Mouse (Mus musculus): ENCODE data around the gene Slc25a22.
A peak's percentile ranks its signal among the peaks of the same experiment; 100 is the strongest.

The Slc25a22 gene

DNA sequence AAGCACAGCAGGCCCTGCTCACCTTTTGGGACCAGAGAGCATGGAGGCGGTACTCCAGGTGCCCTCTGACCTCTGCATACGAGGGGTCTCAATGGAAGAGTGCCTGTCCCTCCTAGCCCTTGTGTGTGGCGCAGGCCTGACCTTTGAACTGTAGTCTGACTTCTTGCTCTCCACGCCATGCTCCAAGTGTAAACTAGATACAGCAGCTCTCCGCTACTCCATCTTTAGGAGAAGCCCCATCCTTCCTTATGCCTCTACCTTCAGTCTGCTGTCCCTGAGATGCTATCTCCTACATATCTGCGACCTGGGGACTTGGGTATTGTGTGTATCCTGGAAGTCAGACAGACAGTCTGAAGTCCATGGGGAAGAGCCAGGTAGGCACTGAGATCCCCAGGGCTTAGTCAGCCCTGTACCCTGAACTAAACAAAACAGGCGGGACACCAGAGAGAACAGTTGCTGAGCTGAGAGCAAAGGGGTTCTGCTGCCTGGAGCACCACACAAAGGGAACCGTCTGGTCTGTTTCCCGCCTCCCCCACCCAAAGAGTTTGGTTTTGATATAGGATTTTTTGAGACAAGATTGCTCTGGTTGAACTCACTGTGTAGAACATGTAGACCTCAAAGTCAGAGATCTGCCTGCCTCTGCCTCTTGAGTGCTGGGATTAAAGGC, 1.7 kb downstream of the Slc25a22 start:
- TF ChIP-seq GATA4 (IDR thresholded peaks at IDR 0.05; ENCODE audit: insufficient replicate concordance, low read length) = no peak

DNA sequence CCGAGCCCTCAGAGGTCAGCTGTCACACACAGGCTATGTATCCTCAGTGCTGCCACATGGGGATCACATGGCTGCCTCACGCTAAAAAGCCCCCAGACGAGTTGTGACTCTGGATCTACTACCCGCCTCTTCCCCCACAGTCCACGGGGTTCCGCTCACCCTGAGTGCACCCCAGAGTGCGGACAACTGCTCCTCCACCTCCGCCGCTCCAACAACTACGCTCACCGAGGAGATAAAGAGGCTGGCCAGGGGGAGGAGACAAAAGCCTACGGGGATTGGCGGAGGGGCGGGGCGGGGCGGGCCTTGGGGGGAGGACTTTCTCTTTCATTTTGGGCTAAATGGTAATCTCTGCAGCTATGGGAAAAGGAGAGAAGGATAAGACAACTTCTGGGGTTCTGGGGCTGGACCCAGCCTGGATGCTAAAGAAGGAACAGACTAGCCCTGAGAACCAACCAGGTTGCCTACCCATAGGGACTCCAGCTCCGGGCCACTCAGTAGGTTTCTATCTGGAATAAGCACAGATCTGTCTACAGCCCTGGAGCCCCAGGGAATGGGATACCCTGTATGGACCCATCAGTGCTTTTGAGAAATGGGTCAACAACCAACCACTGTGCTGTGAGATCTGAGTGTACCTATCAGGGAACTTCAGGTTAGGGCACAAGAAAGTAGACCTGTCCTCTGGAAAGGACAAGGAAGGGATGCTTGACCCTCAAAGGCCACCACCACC, 2.4 kb downstream of the Slc25a22 start:
- TF ChIP-seq GATA4 (IDR thresholded peaks at IDR 0.05; ENCODE audit: insufficient replicate concordance, low read length) = peak; percentile 37; the same call in 1 of the 2 replicates

DNA sequence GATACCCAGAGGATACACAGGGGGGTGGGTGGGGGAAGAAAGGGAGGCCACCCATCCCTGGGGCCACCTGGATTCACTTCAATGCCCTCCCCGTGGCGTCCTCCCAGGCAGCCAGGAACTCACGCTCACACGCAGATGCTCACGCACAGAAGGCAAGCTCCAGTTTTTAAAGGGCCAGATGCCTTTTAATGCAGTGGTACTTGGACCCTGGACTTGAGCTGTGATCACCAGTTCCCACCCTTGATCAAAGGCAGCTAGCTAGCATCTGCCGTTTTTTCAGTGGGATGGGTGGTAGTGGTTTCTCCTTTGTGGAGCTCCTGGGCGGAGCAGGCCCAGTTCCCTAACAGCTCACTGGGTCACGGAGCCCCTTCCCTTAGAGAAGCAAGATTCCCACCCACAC, 3.2 kb downstream of the Slc25a22 start:
- no peak for TF ChIP-seq GATA4 (IDR thresholded peaks at IDR 0.05; ENCODE audit: insufficient replicate concordance, low read length)

DNA sequence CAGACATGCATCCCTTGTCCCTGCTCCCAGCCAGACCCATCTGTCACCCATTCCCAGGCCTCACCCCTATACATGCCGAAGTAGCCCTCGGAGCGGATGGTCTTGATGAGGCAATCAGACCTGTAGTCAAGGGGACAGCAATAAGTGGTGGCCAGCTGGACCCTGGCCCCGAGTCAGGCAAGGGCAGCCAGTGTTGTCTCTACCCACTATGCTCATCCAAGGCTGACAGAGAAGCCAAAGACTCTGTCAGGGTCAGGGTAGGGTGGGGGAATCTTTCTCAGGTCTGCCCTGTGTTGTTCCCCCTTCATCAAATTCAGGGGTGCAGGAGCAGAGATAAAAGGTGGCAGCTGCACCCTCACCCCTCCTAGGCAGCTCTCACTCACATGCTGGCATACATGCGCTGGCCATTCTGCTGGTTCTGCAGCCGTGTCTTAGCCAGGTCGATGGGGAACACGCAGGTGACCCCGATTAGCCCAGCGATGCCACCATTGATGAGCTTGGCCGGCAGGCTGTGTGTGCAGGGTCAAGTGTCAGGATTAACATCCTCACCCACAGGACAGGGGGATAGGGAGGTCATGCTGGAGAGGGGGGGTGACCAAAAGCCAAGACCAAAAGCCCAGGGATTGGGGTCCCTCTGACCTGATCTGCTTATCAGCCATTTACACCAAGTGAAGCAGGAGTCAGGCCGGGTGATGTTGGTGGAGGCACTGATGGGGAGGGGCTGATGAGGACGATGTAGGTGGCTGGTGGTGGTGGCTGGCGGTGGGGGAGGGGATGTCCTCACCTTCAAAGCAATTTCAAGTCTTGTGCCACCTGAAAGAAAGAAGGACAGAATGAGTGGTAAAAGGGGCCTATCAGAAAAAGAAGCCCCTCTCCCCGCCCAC, 3.9 kb downstream of the Slc25a22 start:
- no peak for TF ChIP-seq GATA4 (IDR thresholded peaks at IDR 0.05; ENCODE audit: insufficient replicate concordance, low read length)

DNA sequence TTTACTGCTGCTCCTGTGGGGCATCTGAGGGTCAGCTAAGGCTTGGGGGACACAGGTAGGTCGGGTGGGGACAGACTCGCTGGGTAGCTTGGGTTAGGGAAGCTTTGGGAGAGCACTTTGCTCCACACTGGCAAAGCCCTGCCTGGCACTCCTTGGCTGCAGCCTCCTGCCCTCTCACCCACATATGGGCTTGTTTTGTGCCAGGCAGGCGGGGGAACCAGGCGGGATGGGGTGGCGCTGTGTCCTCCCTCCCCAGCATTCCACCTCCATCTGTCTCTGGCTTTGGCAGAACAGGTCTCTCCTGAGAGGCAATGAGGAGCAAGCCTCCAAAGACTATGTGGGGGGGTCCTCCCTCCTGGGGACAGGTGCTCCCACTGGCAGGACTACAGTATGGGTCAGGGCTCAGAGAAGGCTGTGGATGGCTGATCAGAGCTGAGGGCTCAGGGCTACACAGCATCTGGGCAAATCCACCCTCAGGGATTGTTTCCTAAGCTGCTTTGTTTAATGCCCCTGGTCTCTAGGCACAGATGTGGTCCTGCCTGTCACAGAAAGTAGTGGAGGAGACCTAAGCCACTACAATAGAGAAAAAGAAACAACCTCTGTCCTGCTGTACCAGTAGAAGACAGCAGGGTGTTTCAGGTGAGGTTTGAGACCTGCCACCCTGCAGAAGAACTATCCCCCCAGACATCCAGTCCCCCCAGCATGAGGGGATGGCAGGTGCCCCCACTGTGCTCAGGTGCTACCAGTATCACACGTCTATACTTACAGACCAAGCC, 4.8 kb downstream of the Slc25a22 start:
- TF ChIP-seq GATA4 (IDR thresholded peaks at IDR 0.05; ENCODE audit: insufficient replicate concordance, low read length) = no peak

DNA sequence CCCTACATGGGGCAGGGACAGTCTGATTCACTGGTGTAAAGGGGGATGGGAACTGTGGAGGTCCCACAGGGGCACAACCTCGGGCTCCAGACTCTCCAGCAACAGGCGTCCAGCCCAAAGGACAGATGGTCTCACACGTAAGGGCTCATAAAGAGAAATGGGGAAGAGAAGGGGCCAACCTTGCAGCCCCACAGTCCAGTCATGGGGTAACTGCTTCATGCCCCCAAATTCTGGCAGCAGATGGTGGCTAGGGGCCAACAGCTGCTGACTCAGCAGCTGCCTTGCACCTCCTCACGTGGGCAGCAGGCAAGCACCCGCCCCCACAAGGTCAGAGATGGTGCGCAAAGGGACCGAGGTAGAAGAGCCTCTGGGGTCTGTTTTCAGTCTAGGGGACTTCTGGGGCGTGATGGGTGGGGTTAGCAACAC, 5.5 kb downstream of the Slc25a22 start:
- no peak for TF ChIP-seq GATA4 (IDR thresholded peaks at IDR 0.05; ENCODE audit: insufficient replicate concordance, low read length)

DNA sequence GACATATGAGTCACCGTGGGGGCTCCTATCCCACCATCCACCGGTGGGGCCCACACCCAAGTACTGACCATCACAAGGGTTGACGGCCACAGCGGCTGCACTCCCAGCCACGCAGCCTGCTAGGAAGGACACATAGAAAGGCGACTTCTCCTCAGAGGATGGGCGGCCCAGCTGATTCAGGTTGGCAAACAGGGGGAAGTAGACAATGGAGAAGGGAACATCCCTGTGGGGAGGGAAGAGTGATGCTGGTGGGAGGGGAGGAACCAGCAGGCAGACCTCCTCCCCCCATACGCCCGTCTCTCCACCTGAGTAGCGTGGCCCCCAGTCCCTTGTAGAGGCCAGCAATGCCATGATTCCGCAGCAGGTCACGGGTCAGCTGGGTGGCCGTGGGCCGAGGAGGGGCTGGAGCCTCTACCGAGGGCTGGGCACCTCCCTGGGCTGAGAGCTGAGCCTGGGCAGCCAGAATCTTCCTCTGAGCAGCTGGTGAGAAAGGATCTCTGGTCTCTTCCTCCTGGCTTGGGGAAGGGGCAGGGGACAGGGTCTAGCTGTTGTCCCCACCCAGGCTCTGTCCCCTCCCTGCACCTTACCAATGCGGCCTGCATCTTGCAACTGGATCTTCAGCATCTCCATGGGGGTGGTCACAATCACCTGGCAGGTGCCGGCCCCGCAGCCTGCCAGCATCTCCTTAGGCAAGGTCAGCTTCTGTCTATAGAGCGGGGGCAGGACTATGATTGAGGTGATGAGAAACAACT, 6.1 kb downstream of the Slc25a22 start:
- TF ChIP-seq GATA4 (IDR thresholded peaks at IDR 0.05; ENCODE audit: insufficient replicate concordance, low read length) = no peak

DNA sequence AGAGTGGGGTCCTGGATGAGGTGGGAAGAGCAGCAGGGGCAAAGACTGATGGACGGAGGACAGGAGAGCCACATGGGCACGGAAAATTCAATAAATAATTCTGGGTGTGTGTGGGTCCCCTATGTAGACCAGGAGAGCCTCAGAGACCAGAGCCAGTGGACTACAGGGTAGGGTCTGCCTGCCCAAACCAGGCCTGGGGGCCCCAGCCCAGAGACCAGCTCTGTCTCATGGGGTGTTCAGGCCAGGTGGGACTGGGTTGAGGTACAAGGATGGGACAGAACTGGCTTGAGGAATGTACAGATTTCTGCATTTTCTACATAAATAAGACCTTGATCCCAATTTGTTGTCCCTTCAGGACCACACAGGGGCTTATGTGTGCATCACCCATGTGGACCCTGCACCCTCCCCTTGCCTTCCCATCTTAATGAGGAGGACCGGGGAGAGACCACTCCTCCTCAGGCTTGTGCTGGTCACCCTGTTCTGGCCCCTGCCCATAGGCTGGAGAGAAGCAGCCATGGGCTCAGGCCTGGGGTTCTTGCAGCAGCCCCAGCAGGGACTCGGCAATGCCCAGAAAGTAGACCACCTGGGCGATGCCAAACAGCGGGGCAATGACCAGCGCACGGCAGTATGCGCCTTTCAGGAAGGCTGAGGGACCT, 7.0 kb downstream of the Slc25a22 start:
- no peak for TF ChIP-seq GATA4 (IDR thresholded peaks at IDR 0.05; ENCODE audit: insufficient replicate concordance, low read length)

DNA sequence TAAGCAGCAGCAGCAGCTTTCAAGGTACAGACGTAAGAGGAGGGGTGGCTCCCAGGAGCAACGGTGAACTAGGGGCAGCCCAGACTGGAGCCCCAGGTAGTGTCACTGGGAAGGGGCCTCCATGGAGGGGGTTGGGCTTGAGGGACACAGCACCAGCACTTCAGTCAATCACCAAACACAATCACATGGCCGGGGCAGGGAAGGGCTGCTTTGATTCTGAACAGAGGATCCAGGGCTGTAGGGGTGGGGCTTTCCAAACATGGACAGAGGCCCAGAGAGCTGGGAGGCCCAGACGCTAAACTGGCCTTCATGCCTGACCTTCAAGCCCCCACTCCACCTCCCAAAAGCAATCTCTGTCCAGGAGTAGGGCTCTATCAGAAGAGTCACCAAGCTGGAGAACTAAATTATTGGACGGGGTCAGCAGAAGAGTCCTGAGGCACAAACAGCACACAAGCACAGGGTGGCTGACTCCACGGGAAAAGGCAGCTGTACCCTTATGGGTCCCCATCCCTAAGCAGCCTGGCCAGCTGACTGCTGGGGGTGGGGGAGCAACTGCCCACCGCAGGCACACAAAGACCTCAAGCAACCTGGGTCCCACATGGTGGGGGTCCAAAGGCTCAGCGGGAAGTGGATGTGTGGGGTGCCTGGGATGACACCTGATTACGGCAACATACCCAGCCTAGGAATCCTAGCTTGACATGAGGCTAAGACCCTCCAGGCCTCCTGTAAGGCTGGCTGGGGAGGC, 7.7 kb downstream of the Slc25a22 start:
- TF ChIP-seq GATA4 (IDR thresholded peaks at IDR 0.05; ENCODE audit: insufficient replicate concordance, low read length) = no peak

DNA sequence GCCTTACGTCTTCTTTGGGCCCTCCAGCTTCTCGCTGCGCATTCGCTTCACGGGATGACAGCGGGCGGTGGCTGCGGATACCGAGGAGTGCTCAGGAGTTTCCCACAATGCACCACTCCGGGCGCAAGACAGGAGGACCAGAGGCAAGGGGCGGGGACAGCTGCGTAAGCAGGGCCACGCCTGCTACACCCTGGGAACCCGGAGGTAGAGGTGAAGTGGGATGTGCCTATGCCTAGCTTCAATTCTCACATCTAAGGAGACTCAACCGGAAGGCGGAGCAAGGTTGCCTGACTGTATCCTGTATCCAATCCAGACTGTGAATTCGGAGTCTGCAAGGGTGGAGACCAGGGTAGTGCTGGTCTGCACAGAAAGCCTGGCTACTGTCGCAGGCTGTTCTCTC, 8.4 kb downstream of the Slc25a22 start, which contains the start of gene Cend1:
Gene Cend1, minus strand, starts transcription at position 182 of the 400 bp plus-strand sequence.
- TF ChIP-seq GATA4 (IDR thresholded peaks at IDR 0.05; ENCODE audit: insufficient replicate concordance, low read length) = no peak

DNA sequence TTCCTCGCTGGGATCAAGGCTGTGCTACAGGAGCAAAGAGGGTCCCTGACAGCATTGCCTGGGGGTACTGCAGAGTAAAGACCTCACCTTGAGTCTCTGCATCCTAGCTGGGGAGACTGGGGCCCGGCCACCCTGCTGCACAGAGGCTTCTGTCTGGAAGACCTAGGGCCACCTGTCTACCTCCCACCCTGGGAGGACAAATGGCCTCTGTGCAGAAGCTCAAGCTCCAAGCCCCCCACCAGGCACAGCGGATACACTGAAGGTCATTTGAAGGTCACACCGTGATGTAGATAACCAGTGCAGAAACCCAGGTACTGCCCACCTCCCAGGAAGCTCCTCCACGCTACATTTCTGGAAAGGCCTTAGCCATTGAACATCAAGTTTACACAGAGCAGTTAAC, 9.0 kb downstream of the Slc25a22 start:
- no peak for TF ChIP-seq GATA4 (IDR thresholded peaks at IDR 0.05; ENCODE audit: insufficient replicate concordance, low read length)

DNA sequence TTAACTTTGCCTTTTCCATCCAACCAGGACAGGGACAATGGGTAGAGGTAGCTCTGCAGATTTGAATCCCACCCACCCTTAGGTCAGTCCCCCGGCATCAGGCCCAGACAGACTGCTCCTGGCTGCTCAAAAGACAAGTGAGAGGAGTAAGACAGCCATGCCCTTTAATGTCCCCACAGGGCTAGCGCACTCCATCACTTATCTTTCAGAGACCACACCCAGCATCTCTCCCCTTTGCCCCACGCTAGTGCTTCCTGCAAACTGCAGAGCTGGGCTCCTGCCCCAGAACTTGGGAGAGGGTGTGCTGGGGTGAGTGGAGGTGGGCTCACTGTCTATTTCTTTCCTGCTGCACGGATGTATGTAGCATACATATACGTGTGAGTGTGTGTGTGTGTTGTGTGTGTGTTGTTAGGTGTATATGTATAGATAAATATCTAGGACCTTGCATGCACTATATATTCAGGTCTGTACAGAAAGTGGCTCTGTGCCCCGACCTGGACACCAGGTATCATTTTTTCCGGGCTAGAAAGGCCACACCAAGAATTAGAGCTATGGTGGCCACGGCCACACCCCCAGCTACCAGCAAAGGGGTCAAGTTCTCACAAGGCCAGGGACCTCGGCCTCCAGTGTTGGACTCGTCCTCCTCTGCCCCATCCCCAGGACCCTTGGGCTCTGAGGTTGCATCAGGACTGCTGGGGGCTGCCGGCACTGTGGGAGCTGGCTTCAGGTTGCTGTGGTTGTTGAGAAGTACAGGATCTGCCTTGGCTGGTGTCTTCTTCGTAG, 10.6 kb downstream of the Slc25a22 start:
- TF ChIP-seq GATA4 (IDR thresholded peaks at IDR 0.05; ENCODE audit: insufficient replicate concordance, low read length) = no peak
